Mouse (Mus musculus): ENCODE data around the gene Apol7e.

GRCm38 (mm10) chr15:77750461-77750860 is 51.8 kb downstream of the Apol7e start:
- peak; percentile 77 for TF ChIP-seq CTCF (IDR thresholded peaks at IDR 0.05)
- TF ChIP-seq EP300 (IDR thresholded peaks at IDR 0.05): no peak

Data from lung, postnatal 0 days (tissue).